Mouse (Mus musculus) heart, postnatal 0 days (tissue): Measurements from ENCODE around the gene Cldn14. TPM values are rescaled to one million over a fixed set of nuclear protein-coding genes. Genes with fewer than 3 reads are reported as not detected.
A peak's percentile ranks its signal among the peaks of the same experiment; 100 is the strongest.

Experiments
- ATAC-seq: fragments of 200-750 bp; cut with Nextera tagmentation; 2 replicates; pipeline ENCODE4 v1.8.0; 2017; ENCODE audit warnings: low read depth, moderate number of reproducible peaks, moderate library complexity; ENCODE audit not compliant: insufficient read depth
- DNase-seq: peaks from one replicate; pipeline ENCODE4 v3.0.0-alpha.2; 2016; ENCODE audit warnings: low spot score
- H3K27ac ChIP-seq: fragments of 300-500 bp; sonication (generic); 2 replicates; pipeline ENCODE4 v1.5.1; 2014; ENCODE audit warnings: low read depth, mild to moderate bottlenecking
- H3K27me3 ChIP-seq: fragments of 300-500 bp; sonication (generic); 2 replicates; pipeline ENCODE4 v1.6.1; 2014; ENCODE audit warnings: low read length, mixed read lengths; ENCODE audit not compliant: control insufficient read depth, insufficient read depth
- H3K36me3 ChIP-seq: fragments of 300-500 bp; sonication (generic); replicated peaks from 2 replicates; pipeline ENCODE4 v1.6.1; 2014; ENCODE audit warnings: low read length, mixed read lengths; ENCODE audit not compliant: control insufficient read depth, insufficient read depth
- H3K4me1 ChIP-seq: fragments of 300-500 bp; sonication (generic); 2 replicates; pipeline ENCODE4 v1.6.1; 2014; ENCODE audit warnings: antibody characterized with exemption; ENCODE audit not compliant: control insufficient read depth, insufficient read depth
- H3K4me2 ChIP-seq: fragments of 300-500 bp; sonication (generic); 2 replicates; pipeline ENCODE4 v1.6.1; 2014; ENCODE audit warnings: low read depth, mild to moderate bottlenecking, low read length, moderate library complexity
- H3K4me3 ChIP-seq: fragments of 300-500 bp; sonication (generic); 2 replicates; pipeline ENCODE4 v1.5.1; 2014; ENCODE audit warnings: low read depth, low read length
- H3K9ac ChIP-seq: fragments of 300-500 bp; sonication (generic); replicated peaks from 2 replicates; pipeline ENCODE4 v1.6.1; 2014; ENCODE audit warnings: low read depth, low read length, mixed read lengths
- H3K9me3 ChIP-seq: fragments of 300-500 bp; sonication (generic); replicated peaks from 2 replicates; pipeline ENCODE4 v1.6.1; 2016; ENCODE audit warnings: low read length; ENCODE audit not compliant: control insufficient read depth
- CTCF ChIP-seq: IDR thresholded peaks from 2 replicates; pipeline ENCODE4 v1.5.1; 2016; ENCODE audit warnings: antibody characterized with exemption, control low read depth, low read depth
- EP300 ChIP-seq: IDR thresholded peaks from 2 replicates; pipeline ENCODE4 v1.6.1; 2016; ENCODE audit warnings: antibody characterized with exemption, low read depth
- WGBS: fragments of 180-500 bp; shearing (Covaris S2); extraction: QIAGEN DNeasy Blood & Tissue Kit; methylation state at CpG from one replicate; pipeline ENCODE4 v1.1.7; 2014; 5-methylcytosine and 5-hydroxymethylcytosine counted together
- polyA plus RNA-seq: library from polyadenylated mRNA; unstranded; fragments of >200 nt; fragmentation: Nextera tagmentation; extraction: Ambion mirVana; gene quantifications from 2 replicates; pipeline ENCODE4 v1.2.1, GENCODE M21; 2015
- total RNA-seq: library from RNA; depleted of rRNA; stranded (reverse); fragments of >200 nt; gene quantifications from 2 replicates; pipeline ENCODE4 v1.2.3, GENCODE M21; 2014; ENCODE audit warnings: low replicate concordance

The Cldn14 gene
- total and polyA plus RNA-seq, 2 experiments from 2014 or later, result not detected

DNA sequence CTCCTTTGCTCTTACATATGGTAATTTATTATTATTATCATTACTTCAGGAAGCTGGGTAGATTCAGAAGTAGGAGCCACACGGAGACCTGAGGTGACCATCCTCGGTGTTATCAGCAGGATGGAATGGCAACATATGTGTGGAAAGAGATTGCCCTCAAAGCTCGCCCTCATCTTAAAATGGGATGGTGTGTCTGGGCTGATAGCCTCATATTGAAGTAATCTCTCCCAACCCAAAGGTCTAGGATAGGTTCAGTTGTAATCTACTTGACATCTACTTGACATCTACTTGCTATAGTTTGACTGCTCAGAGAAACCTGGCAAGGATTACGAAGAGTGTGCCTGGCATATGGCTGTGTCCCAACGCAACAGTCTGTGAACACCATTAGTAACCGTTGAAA is 64.3 kb downstream of the Cldn14 start:
- H3K4me2 ChIP-seq, result no peak overlapping the region
- ATAC-seq, result no peak
- TF ChIP-seq EP300 (no peak), CTCF (no peak)
- 63% methylated on average over 6 of the region's 6 CpGs for WGBS
- H3K4me3 ChIP-seq, result no peak overlapping the region
- no peak overlapping the region for H3K27ac ChIP-seq
- H3K4me1 ChIP-seq, result no peaks in the 10 kb centered on the region
- DNase-seq, result no peak
- no peaks in the 10 kb centered on the region for H3K9me3 ChIP-seq
- no peaks in the 10 kb centered on the region for H3K36me3 ChIP-seq
- H3K9ac ChIP-seq, result no peak overlapping the region
- H3K27me3 ChIP-seq, result 0 out of 2 replicates have a peak, but pooled peaks cover 3% of the 10 kb centered on the region

- TF ChIP-seq EP300 (no peak), CTCF (no peak)
- 84% methylated on average over 10 of the region's 10 CpGs for WGBS
- no peak overlapping the region for H3K9ac ChIP-seq
- no peaks in the 10 kb centered on the region for H3K9me3 ChIP-seq
- H3K4me1 ChIP-seq, result no peaks in the 10 kb centered on the region
- no peak overlapping the region for H3K4me3 ChIP-seq
- H3K36me3 ChIP-seq, result no peaks in the 10 kb centered on the region
- ATAC-seq (no peak), DNase-seq (no peak)
- no peak overlapping the region for H3K4me2 ChIP-seq
- no peak overlapping the region for H3K27ac ChIP-seq
- 0 out of 2 replicates have a peak, but pooled peaks cover 1% of the 10 kb centered on the region for H3K27me3 ChIP-seq
Observed at GRCm38 (mm10) chr16:93942796-93943502, 65.7 kb downstream of the Cldn14 start.

- H3K27ac ChIP-seq, result no peak overlapping the region
- no peak for DNase-seq
- WGBS, result 73% methylated on average over 10 of the region's 10 CpGs
Observed at GRCm38 (mm10) chr16:93941781-93942567, 66.7 kb downstream of the Cldn14 start.

DNA sequence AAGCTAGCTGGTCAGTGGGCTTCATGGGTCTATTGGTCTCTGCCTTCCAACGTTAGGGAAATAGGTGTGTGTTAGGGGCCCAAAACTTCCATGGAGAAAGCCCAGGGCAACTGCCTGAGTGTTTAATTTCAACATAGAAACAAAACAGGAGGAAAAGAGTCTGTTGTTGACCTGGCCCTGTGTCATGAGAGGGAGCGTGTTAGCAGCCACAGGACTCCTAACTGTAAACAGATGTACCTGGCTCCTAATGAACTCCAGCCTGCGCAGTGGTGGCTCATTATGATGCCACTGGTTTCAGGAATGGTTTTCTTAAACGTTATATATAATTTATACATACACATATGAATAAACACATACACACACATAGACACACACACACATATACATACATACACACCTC is 68.7 kb downstream of the Cldn14 start:
- 80% methylated on average over 4 of the region's 4 CpGs for WGBS
- no peaks in the 10 kb centered on the region for H3K36me3 ChIP-seq
- H3K4me3 ChIP-seq, result no peak overlapping the region
- no peak for ATAC-seq
- no peak overlapping the region for H3K27ac ChIP-seq
- no peak overlapping the region for H3K9ac ChIP-seq
- TF ChIP-seq EP300, result no peak
- TF ChIP-seq CTCF, result no peak
- no peaks in the 10 kb centered on the region for H3K4me1 ChIP-seq
- H3K27me3 ChIP-seq, result peaks cover 30% of the 10 kb centered on the region; the same call in 1 of the 2 replicates
- H3K4me2 ChIP-seq, result no peak overlapping the region
- no peak for DNase-seq
- no peaks in the 10 kb centered on the region for H3K9me3 ChIP-seq

More at GRCm38 (mm10) chr16:93941781-93942567, 66.7 kb downstream of the Cldn14 start:
- no peaks in the 10 kb centered on the region for H3K4me1 ChIP-seq
- no peak overlapping the region for H3K4me3 ChIP-seq
- H3K4me2 ChIP-seq, result no peak overlapping the region
- TF ChIP-seq CTCF (no peak), EP300 (no peak)
- no peak overlapping the region for H3K9ac ChIP-seq
- no peaks in the 10 kb centered on the region for H3K36me3 ChIP-seq
- ATAC-seq, result no peak
- 0 out of 2 replicates have a peak, but pooled peaks cover 10% of the 10 kb centered on the region for H3K27me3 ChIP-seq
- H3K9me3 ChIP-seq, result no peaks in the 10 kb centered on the region

- Histone ChIP-seq H3K9me3 (no peaks in the 10 kb centered on the region), H3K36me3 (no peaks in the 10 kb centered on the region), H3K27ac (no peak overlapping the region), H3K4me2 (peak overlapping the region; percentile 56), H3K27me3 (peaks cover 41% of the 10 kb centered on the region), H3K4me3 (peak overlapping the region; percentile 46), H3K9ac (no peak overlapping the region), H3K4me1 (no peaks in the 10 kb centered on the region)
- peak; percentile 67 for DNase-seq
- WGBS, result 4% methylated on average over 16 of the region's 16 CpGs
- TF ChIP-seq EP300 (no peak), CTCF (peak; percentile 79)
- ATAC-seq, result no peak
Observed at GRCm38 (mm10) chr16:93938400-93938846, 70.2 kb downstream of the Cldn14 start.
